Mouse (Mus musculus): ENCODE measurements at regions not wholly inside any gene's neighbourhood (a gene's known extent, or its start where the extent isn't known, plus 50 kb on each side); places are given as distances from the start of the nearest gene placed in this dataset.

DNA sequence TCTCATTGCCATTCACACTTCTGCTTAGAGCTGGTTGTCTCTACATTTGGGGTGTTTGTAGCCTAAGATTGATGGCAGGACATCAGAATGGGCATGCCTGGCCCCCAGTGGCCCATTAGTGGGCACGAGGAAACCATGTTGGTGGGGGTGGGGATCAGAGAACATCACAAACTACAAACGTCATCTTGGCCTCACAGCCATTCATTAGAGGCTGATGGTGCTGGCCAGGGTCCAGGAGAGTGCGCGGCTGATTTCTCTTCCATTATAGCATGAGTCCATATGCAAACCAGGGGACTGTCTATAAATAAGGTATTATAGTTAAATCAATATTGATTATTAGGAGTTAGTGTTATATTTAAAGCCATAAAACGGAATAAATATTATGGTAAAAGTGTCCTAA lies 67.9 kb downstream of the 3100002H09Rik start:
- DNase-seq (ENCODE audit: low read depth, low spot score) = no peak

DNA sequence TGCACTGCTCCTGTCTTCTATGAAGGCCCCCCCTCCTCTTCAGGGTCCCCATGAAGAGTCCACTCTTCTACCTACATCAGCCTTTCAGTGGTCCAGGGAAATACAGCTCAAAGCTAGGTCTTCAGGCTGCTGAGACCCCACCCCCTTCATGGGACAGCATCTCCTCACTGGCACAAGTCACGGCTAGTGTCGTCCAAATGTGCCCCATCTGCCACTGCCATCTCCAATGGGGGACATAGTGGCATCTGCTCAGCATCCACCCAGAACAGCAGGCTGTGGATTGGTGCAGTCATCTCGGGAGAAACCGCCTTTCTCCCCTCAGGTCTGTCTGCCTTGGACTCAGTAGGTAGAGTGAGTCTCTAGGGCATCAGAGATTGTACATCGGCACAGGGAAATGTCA lies 72.1 kb downstream of the 3100002H09Rik start:
- no peak for DNase-seq (ENCODE audit: low read depth, low spot score)

DNA sequence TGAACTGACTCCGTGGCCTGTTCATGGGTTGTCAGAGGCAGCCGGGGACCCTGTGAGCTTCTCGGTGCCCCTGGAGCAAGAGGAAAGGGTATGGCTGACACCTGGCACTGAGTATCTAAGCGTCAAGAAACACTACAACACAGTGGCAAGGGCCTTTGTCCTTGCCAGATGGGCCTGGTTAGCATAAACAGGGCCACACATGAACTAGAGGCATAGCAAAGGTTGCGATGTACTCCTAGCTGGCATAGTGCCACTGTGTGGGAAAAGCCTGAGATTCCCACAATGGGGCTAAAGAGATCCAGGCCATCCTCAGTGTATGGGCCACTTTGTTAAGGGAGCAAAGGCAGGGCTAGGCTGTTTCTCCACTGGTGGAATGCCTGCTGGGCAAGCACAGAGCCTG lies 72.9 kb downstream of the 3100002H09Rik start:
- no peak for DNase-seq (ENCODE audit: low read depth, low spot score)

DNA sequence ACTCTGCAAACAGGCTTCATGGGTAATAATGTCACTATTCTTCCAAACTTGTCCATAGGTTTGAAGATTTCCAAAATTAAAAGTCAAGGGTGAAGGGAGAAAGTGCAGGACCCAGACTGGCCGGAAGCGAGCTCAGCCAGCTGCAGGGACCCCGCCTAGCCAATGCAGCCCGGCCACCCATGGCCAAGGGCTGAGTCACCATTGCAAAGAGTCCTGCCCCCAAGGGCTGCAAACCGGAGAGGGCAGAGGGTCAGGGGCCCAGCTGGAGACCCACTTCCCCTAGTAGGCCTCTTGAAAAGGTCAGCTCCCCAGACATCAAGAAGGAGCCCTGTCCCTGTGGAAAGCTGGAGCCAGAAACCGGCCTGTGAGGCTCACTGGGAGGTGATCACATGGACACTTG lies 77.0 kb downstream of the 3100002H09Rik start:
- DNase-seq (ENCODE audit: low read depth, low spot score) = no peak

DNA sequence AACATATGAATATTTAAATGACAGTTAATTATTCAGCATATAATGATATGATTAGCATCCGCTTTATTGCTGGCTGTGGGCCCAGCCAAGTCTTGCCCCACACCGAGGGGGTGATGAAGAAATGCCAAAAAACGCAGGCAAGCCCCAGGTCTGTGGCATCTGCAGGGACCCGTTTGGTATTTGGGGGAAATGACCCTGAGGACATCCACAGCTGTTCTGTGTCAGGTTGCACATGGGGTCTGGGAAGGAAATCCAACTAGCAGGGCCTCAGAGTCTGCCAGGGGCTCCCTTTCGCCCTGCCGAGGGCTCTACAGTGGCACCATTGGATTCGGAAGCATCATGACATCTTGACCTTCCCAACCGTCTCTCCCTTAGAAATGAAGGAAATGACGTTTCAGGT lies 80.0 kb downstream of the 3100002H09Rik start:
- DNase-seq (ENCODE audit: low read depth, low spot score) = no peak

DNA sequence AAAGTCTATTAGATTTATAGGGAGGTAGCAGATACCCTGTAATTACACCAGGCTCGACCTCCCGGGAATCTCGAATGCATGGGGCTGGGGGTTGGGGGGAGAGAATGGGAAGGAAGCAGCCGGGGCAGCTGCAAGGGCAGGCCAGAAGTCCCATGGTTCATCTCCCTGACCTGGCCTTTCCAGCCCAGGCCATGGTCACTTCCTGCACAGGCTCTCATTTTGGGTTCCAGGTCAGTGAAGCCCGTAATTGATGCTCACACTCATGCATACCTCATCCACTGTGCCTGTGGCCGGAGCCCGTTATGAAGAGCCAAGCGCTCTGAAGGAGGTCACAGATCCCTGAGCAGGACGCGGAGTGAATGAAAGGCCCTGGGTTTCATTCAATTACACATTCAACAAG lies 83.8 kb downstream of the 3100002H09Rik start:
- no peak for DNase-seq (ENCODE audit: low read depth, low spot score)

DNA sequence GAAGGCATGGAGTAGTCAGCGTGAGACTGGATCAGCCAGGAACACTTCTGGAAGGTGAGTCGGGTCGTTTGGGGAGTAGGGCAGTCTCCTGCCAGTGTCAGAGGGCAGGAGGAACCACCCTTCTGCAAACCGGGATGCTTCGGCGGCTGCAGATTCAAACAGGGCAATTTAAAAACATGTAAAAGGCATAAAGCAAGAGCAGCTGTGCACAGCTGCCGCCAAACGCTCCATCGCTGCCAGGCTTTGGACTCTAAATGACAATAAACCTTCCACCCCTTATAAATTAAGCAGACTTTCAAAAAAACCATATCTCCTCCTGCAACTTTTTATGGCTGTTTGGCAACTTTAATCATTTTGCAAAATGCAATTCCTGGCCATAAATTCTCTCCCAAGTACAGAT lies 84.2 kb downstream of the 3100002H09Rik start:
- DNase-seq (ENCODE audit: low read depth, low spot score) = no peak

DNA sequence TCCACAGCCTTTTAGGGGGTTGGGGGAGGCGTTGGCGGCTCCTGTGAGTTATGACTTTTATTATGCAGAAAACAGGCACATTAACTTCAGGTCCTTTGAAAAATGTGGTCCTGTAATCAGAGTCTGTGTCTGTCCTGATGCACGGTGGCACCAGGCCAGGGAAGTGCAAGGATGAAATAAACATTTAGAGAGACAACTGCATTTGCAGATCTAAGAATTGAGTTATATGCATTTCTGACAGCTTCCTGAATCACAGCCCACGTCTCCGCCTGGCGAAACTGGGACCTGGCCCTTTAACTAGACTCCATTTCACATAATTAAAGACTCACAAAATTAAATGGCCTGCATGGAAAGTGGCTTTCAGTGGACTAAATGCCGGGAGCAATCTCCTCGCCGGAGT lies 90.3 kb downstream of the 3100002H09Rik start:
- no peak for DNase-seq (ENCODE audit: low read depth, low spot score)

DNA sequence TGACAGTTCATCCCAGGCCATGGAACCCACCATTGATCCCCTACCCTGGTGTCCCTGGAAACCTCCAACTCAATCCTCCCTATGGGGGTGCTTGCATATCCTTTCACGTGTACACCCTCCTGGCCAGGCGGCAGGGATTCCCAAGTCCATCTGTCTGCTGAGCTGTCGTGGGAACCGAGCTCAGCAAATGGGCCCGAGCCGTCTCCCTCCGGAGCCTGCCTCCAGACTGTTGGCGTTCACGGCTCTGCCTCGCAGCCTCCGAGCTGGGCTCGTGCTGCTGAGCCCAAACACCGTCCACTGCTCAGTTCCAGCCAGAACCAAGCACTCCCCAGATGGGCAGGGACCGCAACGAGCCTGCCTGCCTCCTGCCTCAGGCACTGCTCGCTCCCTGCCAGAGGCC lies 98.8 kb downstream of the 3100002H09Rik start:
- DNase-seq (ENCODE audit: low read depth, low spot score) = no peak

DNA sequence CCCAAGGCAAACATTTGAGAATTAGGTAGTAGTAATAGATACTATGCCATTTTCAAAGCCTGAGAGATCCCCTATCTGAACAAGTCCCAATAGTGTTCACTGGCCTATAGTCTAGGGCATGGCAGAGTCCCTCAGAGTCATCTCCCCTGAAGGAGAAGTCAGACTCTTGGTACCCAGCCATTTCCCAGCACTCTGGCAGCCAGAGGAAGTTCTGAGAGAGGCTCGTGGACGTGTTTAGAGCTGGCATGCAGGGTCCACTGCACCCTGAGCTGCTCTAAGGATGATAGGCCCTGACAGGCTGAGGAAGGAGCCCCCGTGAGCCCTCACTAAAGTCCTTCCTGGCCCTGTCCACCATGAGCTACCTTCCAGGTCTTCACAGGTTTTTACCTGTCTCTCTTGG lies 99.8 kb downstream of the 3100002H09Rik start:
- DNase-seq (ENCODE audit: low read depth, low spot score) = no peak

DNA sequence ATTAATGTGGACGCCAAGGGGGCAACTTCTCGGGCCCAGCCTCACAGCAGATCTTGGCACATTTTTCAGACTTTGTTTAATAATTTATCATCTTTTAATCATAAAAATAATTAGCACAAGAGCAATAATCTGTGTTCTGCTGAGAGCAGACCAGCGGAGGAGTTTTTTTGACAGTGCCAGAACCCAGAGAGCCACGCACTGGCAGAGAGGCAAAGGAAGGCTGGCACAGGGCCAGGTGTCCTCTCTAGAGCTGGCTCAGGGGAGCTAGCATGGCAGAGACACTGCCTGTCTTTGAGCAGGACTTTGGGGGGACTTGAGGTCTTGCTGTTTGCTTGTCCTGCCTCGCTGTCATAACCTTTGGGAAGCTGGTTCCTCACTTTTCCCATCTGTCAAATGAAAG lies 100.9 kb downstream of the 3100002H09Rik start:
- no peak for DNase-seq (ENCODE audit: low read depth, low spot score)

DNA sequence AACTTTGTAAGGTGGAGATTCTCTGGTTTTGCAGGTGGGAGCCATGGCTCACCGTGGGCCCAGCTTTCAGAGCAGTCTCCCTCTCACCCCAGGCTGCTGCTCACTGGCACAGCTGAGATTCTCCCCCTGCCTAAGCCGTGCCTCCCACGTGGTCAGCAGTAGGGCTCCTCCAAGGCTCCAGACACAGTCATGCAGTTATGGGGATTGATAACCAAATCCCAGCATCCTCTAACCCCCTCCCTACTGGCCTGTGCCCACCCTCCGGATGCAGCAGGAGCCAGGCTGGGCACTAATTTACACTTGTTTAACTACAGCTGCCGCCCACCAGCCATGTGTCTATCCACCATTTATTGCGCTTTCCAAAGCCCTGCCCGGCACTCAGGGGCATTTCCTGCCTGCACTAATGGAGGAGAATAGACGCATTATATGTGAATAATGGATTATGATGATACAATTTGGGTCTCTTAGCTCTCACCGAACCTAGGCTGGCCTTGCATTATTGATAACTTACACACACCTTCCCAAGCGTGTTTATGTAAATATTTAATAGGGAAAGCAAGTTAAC lies 104.4 kb downstream of the 3100002H09Rik start:
- no peak for DNase-seq (ENCODE audit: low read depth, low spot score)

DNA sequence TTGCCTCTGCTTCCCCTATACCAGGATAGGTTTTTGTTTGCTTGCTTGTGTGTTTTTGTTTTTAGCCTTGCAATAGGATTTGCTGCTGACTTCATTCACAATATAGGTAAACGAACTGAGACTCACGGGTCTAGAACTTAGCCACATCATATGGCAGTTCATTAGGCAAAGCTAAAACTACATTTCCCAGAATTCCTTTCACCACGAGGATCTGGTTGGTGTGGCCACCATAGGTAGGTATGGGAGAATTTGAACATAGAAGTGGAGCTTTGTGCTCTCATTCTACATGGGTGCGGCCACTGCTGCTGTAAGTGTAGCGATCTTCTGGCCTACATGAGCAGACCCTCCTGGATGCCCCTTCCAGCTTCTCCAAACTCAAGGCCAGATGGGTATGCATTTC lies 108.8 kb downstream of the 3100002H09Rik start:
- no peak for DNase-seq (ENCODE audit: low read depth, low spot score)

DNA sequence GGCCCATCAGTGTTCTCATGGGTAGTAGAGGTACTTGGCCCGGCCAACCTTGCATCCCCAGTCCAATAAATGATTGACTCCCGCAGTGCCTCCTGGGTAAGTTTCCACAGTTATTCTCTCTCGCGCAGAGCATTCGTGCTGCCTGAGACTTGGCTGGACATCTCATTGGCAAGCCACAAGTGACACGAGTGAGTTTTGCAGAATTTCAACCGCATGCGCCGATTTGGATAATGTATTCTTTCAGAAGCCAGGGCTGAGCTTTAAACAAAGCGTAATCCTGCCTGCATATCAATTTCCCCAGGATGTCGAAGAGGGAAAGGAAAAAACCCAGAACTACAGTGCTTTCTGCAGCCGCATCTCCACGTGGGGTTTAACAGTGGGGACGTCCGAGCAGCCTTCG lies 112.6 kb downstream of the 3100002H09Rik start:
- no peak for DNase-seq (ENCODE audit: low read depth, low spot score)

DNA sequence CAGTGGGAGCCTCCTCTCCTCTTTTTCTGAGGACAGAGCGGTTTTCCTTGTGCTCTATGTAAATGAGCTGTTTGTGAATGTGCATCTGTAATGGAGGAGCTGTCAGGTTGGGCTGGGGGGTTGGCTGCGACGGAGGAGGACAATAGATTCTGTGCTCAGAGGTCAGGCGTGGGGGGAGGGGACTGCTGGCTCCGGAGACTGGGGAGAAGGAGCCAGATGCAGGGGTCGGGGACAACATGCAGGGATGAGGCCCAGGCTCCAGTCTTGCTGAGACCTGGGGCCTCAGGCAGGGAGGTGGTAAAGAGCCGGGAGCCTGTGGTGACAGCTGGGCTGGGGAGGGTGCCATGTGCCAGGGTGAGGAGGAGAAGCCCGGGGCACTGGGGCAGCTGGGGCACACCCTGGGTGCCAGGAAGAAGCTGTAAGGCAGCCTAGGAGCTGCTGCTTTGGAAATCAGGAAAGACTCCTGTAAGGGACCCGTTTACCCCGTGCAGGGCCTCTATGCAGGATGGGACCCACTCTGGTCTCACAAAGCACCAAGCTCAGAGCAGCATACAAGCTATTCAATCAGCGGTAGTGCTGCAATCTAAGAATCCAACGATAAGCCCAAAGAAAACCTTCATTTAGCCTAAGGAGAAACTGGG lies 124.5 kb downstream of the 3100002H09Rik start:
- DNase-seq (ENCODE audit: low read depth, low spot score) = no peak

DNA sequence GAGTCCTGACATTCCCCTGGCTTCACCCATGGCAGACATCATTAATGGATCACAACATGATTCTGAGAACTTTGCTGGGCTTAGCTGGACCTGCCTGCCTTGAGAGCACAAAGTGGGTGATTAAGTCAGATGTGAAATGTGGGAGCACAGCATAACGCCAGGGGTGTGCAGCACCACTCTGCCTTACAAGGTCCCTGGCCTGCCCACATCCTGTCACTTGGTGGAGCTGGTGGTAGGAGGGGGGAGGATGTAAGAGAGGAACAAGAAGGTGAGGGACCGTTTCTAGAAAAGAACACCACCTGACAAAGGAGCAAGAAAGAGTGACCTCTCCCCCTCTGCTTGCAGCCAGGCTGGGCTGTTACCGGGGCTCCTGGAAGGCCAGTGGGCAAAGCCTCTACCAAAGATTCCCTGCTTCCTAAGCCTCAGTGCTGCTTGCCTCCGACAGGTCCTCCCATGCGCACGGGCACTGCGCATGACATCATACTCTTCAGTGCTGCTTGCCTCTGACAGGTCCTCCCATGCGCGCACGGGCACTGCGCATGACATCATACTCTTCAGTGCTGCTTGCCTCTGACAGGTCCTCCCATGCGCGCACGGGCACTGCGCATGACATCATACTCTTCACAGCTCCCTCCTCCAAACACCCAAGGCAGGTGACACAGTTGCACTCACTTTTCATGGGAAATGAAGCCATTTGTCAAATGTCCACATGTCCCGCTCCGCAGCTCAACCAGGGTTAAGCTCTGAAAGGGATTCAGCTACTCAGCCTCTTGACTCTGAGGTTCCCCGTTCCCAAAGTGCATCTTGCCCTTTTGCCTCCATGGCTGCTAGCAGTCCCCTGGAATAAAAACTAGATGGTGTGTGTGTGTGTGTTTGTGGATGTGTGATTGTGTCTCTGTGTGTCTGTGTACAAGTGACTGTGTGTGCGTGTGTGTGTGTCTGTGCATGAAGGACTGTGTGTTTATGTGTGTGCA lies 125.7 kb downstream of the 3100002H09Rik start:
- DNase-seq (ENCODE audit: low read depth, low spot score) = no peak

DNA sequence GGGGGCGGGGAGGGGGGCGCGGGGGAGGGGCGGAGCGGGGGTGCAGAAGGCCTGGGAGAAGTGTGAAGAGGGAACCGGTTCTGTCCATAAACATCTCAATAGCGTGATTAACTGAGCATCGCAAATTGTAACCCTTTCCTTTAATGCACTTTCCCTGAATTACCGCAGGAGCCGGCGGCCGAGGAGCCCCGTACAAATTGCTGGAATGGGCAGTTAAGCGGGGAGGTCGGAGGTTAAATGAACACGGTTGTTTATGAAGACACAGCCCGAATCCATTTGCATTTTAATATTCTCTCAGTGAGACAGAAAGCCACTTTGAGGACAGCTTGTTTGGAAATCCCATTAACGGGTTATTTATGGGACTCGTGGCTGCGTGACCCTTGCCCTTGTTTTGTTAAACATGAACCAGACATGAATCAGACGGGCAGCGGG lies 132.7 kb downstream of the 3100002H09Rik start:
- no peak for DNase-seq (ENCODE audit: low read depth, low spot score)

DNA sequence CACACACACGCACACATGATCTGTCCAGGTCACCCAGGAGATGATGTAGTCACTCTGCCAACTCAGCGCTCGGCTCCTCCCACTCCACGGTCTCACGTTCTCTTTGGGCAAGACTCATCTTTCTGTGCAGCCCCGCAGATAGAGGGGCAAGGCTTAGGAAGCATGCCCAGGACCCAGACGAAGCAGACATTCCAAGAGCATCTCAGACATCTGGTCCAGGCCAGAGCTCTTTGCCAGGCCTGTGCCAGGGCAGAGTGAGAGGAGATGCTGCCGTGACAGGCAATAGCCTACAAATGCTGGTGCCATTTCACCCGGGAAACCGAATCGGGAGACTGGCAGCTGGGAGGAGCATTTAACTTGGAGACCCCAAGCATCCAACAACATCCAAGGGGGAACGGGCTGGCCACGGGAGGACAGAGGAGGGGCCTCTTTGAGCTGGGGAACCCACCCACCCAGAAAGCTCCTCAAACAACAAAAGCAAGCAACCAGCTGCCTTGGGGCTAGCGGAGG lies 133.2 kb downstream of the 3100002H09Rik start:
- DNase-seq (ENCODE audit: low read depth, low spot score) = no peak

DNA sequence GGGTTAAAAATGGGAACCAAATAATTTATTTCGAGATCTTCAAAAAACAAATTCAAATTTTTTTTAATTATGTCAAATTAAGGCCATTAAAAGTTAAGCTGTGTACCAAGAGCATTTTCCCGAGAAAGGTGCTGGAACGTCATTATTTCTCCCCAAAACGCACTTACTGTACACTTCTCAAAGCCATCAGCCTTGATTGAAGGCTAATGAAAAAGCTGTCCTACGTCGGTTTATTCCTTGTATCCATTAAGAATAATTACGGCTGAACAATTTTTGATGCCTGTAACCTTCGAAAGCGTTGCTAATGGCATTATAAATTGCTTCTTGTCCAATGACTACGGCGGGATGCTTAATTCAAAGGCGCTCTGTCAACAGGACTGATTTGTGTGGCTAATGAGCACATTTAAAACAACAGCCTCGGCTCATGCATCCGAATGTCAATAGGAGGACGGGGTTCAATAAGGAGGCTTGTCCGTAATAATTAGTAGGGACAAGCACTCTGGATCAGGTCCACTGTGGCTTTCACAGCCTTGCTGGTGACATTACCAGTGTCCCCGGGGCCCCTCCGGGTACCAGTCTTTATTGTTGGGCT lies 145.3 kb downstream of the 3100002H09Rik start:
- DNase-seq (ENCODE audit: low read depth, low spot score) = no peak

DNA sequence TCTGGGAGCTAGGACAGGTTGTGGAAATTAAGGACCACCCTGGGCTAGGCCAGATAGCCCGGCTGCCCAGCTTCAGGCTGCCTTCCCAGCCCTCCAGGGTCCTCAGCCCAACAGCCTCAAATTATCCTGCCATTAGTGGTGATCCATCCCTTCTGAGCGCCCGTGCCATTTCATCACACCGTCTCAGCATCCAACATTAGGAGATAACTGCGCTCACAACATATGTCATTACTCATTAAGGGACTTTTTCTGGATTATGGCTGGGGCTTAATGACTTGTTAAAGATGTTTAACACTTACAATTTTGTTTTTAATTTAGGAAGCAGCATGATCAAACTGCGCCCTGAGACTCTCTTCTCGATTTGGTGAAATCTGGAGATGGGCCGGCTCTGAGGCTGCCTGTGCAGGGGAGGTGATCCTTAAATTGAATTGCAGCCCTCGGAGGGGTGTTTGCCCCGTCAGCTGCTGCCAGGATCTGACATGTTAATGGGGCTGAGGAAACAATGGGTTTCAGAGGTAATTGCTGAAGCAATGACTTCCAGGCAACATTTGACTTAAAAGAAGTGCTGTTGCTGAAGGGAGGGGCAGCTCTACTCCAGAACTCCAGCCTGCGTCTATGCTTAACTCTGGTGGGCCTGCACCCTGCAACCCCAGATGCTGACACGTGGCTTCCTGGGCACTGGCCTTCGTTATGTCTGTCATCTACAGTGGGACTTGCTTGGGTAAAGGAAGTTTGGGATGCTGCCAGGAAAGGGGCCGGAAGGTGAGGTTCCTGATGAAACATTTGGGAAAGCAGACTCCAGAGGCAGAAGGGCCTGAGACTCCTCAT lies 154.9 kb downstream of the 3100002H09Rik start:
- no peak for DNase-seq (ENCODE audit: low read depth, low spot score)

DNA sequence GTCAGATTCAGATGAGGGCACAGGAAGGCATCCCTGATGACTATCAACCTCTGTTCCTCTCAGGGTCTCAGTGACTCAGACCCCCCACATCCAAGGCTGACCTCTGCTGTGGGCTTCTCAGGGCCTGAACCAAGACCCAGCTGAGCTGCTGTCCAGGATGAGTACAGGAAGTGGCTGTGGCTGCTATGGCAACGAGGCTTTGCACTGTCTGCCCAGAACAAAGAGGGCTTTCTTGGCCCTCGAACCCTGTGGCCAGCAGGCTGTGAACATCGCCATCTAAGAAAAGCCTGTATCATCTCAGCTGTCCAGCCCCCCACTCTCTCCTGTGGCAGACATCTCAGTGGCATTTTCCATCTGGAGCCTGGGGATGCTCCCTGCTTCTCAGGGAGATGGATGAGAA lies 159.5 kb downstream of the 3100002H09Rik start:
- no peak for DNase-seq (ENCODE audit: low read depth, low spot score)
